Mouse (Mus musculus): ENCODE data around the gene Stfa3. TPM values are rescaled to one million over a fixed set of nuclear protein-coding genes. Genes with fewer than 3 reads are reported as not detected.

Gene Stfa3
- not detected for polyA plus RNA-seq (2012; fragmentation: generic; extraction: Trizol)

DNA sequence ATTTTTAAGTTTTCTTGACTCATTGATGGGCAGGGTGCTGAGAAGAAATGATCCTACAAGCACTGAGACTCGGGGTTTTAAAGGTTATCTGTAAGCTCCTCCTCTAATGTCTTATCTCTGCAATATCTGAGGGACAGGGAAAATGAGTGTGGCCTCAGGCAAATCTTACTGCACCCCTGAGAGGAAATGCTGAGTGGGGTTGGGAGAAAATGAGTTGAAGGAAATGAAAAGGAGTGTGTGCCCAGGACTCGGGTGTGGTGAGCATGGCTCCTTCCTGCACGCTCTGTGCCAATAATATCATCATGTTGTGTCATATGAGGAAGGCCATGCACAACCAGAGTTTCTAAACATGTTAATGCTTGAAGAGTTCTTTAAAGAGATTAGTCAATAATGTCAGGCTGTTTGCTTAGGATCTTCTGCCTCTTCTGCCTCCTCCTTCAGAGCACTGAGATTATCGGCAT is at the start of gene Stfa3:
TSS of gene Stfa3 (minus strand) at position 51 of the 461 bp plus-strand sequence.
- Histone ChIP-seq H3ac (ENCODE audit: control insufficient read depth, insufficient read length) (no peak within 1 kb of the TSS), H3K79me2 (ENCODE audit: control insufficient read depth, insufficient read depth) (no peaks in the 10 kb centered on the region), H3K4me2 (ENCODE audit: low read depth) (no peak within 1 kb of the TSS), H3K36me3 (ENCODE audit: control insufficient read depth, insufficient read depth) (no peaks in the 10 kb centered on the region), H3K4me3 (no peak within 1 kb of the TSS), H3K27me3 (ENCODE audit: control insufficient read depth, insufficient read depth, insufficient read length) (no peaks in the 10 kb centered on the region)
- no peak for TF ChIP-seq MYOD1 (IDR thresholded peaks at IDR 0.05; ENCODE audit: control insufficient read depth in 1 of 3, insufficient read length in 2 of 3, low read depth in 2 of 3)
- no peak for TF ChIP-seq MYOG (IDR thresholded peaks at IDR 0.05; ENCODE audit: control insufficient read depth in 1 of 3, insufficient read depth in 1 of 3, insufficient read length in 2 of 3, low read depth in 2 of 3)
- TF ChIP-seq POLR2AphosphoS2 (IDR thresholded peaks at IDR 0.05; ENCODE audit: insufficient read length, low read depth), result no peak
- no peak for TF ChIP-seq CEBPB (IDR thresholded peaks at IDR 0.05; ENCODE audit: insufficient read depth, poor library complexity, severe bottlenecking)
- TF ChIP-seq POLR2A (IDR thresholded peaks at IDR 0.05; ENCODE audit: insufficient read length, low read depth), result no peak
- TF ChIP-seq E2F4 (IDR thresholded peaks at IDR 0.05; ENCODE audit: insufficient read depth), result no peak
- no peak for TF ChIP-seq USF1 (IDR thresholded peaks at IDR 0.05; ENCODE audit: low read depth)
- TF ChIP-seq MAX (IDR thresholded peaks at IDR 0.05; ENCODE audit: low read depth), result no peak
- no peak for TF ChIP-seq REST (IDR thresholded peaks at IDR 0.05; ENCODE audit: insufficient read depth, insufficient read length)
- no peak for TF ChIP-seq SRF (IDR thresholded peaks at IDR 0.05; ENCODE audit: control insufficient read depth, insufficient read length, low read depth)
- TF ChIP-seq TCF3 (IDR thresholded peaks at IDR 0.05; ENCODE audit: insufficient read length, low read depth), result no peak
- no peak for TF ChIP-seq TCF12 (IDR thresholded peaks at IDR 0.05; ENCODE audit: insufficient read depth, poor library complexity, severe bottlenecking)

GRCm38 (mm10) chr16:36502286-36502685 is 47.1 kb upstream of the Stfa3 start:
- Histone ChIP-seq H3K27me3 (ENCODE audit: control insufficient read depth, insufficient read depth, insufficient read length) (no peaks in the 10 kb centered on the region), H3K4me3 (no peak overlapping the region), H3K79me2 (ENCODE audit: control insufficient read depth, insufficient read depth) (no peaks in the 10 kb centered on the region), H3K36me3 (ENCODE audit: control insufficient read depth, insufficient read depth) (no peaks in the 10 kb centered on the region), H3K4me2 (ENCODE audit: low read depth) (no peak overlapping the region), H3ac (ENCODE audit: control insufficient read depth, insufficient read length) (no peak overlapping the region)
- TF ChIP-seq POLR2A (IDR thresholded peaks at IDR 0.05; ENCODE audit: insufficient read length, low read depth), result no peak
- TF ChIP-seq MYOD1 (IDR thresholded peaks at IDR 0.05; ENCODE audit: control insufficient read depth in 1 of 3, insufficient read length in 2 of 3, low read depth in 2 of 3), result no peak
- no peak for TF ChIP-seq TCF3 (IDR thresholded peaks at IDR 0.05; ENCODE audit: insufficient read length, low read depth)
- no peak for TF ChIP-seq SRF (IDR thresholded peaks at IDR 0.05; ENCODE audit: control insufficient read depth, insufficient read length, low read depth)
- TF ChIP-seq CEBPB (IDR thresholded peaks at IDR 0.05; ENCODE audit: insufficient read depth, poor library complexity, severe bottlenecking), result no peak
- no peak for TF ChIP-seq REST (IDR thresholded peaks at IDR 0.05; ENCODE audit: insufficient read depth, insufficient read length)
- no peak for TF ChIP-seq E2F4 (IDR thresholded peaks at IDR 0.05; ENCODE audit: insufficient read depth)
- TF ChIP-seq USF1 (IDR thresholded peaks at IDR 0.05; ENCODE audit: low read depth), result no peak
- no peak for TF ChIP-seq TCF12 (IDR thresholded peaks at IDR 0.05; ENCODE audit: insufficient read depth, poor library complexity, severe bottlenecking)
- TF ChIP-seq MAX (IDR thresholded peaks at IDR 0.05; ENCODE audit: low read depth), result no peak
- no peak for TF ChIP-seq MYOG (IDR thresholded peaks at IDR 0.05; ENCODE audit: control insufficient read depth in 1 of 3, insufficient read depth in 1 of 3, insufficient read length in 2 of 3, low read depth in 2 of 3)
- no peak for TF ChIP-seq POLR2AphosphoS2 (IDR thresholded peaks at IDR 0.05; ENCODE audit: insufficient read length, low read depth)

GRCm38 (mm10) chr16:36492420-36492819 is 37.2 kb upstream of the Stfa3 start:
- no peak overlapping the region for H3K4me3 ChIP-seq
- H3K4me2 ChIP-seq (ENCODE audit: low read depth), result no peak overlapping the region
- H3K36me3 ChIP-seq (ENCODE audit: control insufficient read depth, insufficient read depth), result no peaks in the 10 kb centered on the region
- no peak for TF ChIP-seq MYOD1 (IDR thresholded peaks at IDR 0.05; ENCODE audit: control insufficient read depth in 1 of 3, insufficient read length in 2 of 3, low read depth in 2 of 3)
- TF ChIP-seq TCF3 (IDR thresholded peaks at IDR 0.05; ENCODE audit: insufficient read length, low read depth), result no peak
- H3K79me2 ChIP-seq (ENCODE audit: control insufficient read depth, insufficient read depth), result no peaks in the 10 kb centered on the region
- no peak overlapping the region for H3ac ChIP-seq (ENCODE audit: control insufficient read depth, insufficient read length)
- H3K27me3 ChIP-seq (ENCODE audit: control insufficient read depth, insufficient read depth, insufficient read length), result no peaks in the 10 kb centered on the region

- Histone ChIP-seq H3K4me2 (ENCODE audit: low read depth) (no peak overlapping the region), H3K36me3 (ENCODE audit: control insufficient read depth, insufficient read depth) (no peaks in the 10 kb centered on the region), H3K79me2 (ENCODE audit: control insufficient read depth, insufficient read depth) (no peaks in the 10 kb centered on the region), H3ac (ENCODE audit: control insufficient read depth, insufficient read length) (no peak overlapping the region), H3K4me3 (no peak overlapping the region), H3K27me3 (ENCODE audit: control insufficient read depth, insufficient read depth, insufficient read length) (no peaks in the 10 kb centered on the region)
- no peak for TF ChIP-seq SRF (IDR thresholded peaks at IDR 0.05; ENCODE audit: control insufficient read depth, insufficient read length, low read depth)
- no peak for TF ChIP-seq E2F4 (IDR thresholded peaks at IDR 0.05; ENCODE audit: insufficient read depth)
- TF ChIP-seq POLR2A (IDR thresholded peaks at IDR 0.05; ENCODE audit: insufficient read length, low read depth), result no peak
- TF ChIP-seq CEBPB (IDR thresholded peaks at IDR 0.05; ENCODE audit: insufficient read depth, poor library complexity, severe bottlenecking), result no peak
- no peak for TF ChIP-seq TCF12 (IDR thresholded peaks at IDR 0.05; ENCODE audit: insufficient read depth, poor library complexity, severe bottlenecking)
These were observed 21.7 kb upstream of the Stfa3 start for GRCm38 (mm10) chr16:36476866-36477265.

GRCm38 (mm10) chr16:36475530-36475929 is 20.3 kb upstream of the Stfa3 start:
- Histone ChIP-seq H3K36me3 (ENCODE audit: control insufficient read depth, insufficient read depth) (no peaks in the 10 kb centered on the region), H3K79me2 (ENCODE audit: control insufficient read depth, insufficient read depth) (no peaks in the 10 kb centered on the region), H3K27me3 (ENCODE audit: control insufficient read depth, insufficient read depth, insufficient read length) (no peaks in the 10 kb centered on the region), H3K4me2 (ENCODE audit: low read depth) (no peak overlapping the region), H3ac (ENCODE audit: control insufficient read depth, insufficient read length) (no peak overlapping the region), H3K4me3 (no peak overlapping the region)
- TF ChIP-seq E2F4 (IDR thresholded peaks at IDR 0.05; ENCODE audit: insufficient read depth) (no peak), MAX (IDR thresholded peaks at IDR 0.05; ENCODE audit: low read depth) (no peak), MYOG (IDR thresholded peaks at IDR 0.05; ENCODE audit: control insufficient read depth in 1 of 3, insufficient read depth in 1 of 3, insufficient read length in 2 of 3, low read depth in 2 of 3) (no peak), TCF3 (IDR thresholded peaks at IDR 0.05; ENCODE audit: insufficient read length, low read depth) (no peak), MYOD1 (IDR thresholded peaks at IDR 0.05; ENCODE audit: control insufficient read depth in 1 of 3, insufficient read length in 2 of 3, low read depth in 2 of 3) (no peak), CEBPB (IDR thresholded peaks at IDR 0.05; ENCODE audit: insufficient read depth, poor library complexity, severe bottlenecking) (no peak), SRF (IDR thresholded peaks at IDR 0.05; ENCODE audit: control insufficient read depth, insufficient read length, low read depth) (no peak)
